Mouse (Mus musculus): ENCODE data around the gene Naa15.
"Not testable (repeated sequence)": the region's sequence is repeated elsewhere in the genome, so short reads cannot be mapped to it uniquely, and the experiment has no call there.

Gene Naa15

GRCm38 (mm10) chr3:51393651-51394050 lies 21.3 kb upstream of the Naa15 start:
- no peak for DNase-seq (ENCODE audit: low spot score)

DNA sequence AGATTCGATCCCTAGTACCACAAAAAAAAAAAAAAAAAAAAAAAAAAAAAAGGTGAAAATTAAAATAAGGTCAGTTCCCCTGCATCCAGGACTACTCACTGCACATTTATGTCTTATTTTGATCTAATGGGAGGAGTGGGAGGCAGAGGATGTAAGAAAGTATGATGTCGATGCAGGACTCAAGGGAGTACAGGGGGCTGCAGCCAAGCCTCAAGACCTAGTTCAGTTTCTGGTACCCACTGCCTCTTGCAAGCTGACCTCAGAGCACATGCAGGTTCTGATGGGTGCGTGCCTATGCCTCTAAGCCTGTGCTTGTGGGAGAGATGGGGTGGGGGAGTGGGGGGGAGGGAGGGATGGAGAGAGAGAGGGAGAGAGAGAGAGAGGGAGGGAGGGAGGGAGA lies 20.1 kb upstream of the Naa15 start:
- DNase-seq (ENCODE audit: low spot score): no peak

- DNase-seq (ENCODE audit: low spot score): no peak
Measured at GRCm38 (mm10) chr3:51395461-51396145, 19.3 kb upstream of the Naa15 start.

GRCm38 (mm10) chr3:51396219-51397068 lies 18.5 kb upstream of the Naa15 start, which contains the start of gene Mgarp:
TSS of gene Mgarp (minus strand) at chr3:51396738.
- peak; percentile 91 for DNase-seq (ENCODE audit: low spot score)

DNA sequence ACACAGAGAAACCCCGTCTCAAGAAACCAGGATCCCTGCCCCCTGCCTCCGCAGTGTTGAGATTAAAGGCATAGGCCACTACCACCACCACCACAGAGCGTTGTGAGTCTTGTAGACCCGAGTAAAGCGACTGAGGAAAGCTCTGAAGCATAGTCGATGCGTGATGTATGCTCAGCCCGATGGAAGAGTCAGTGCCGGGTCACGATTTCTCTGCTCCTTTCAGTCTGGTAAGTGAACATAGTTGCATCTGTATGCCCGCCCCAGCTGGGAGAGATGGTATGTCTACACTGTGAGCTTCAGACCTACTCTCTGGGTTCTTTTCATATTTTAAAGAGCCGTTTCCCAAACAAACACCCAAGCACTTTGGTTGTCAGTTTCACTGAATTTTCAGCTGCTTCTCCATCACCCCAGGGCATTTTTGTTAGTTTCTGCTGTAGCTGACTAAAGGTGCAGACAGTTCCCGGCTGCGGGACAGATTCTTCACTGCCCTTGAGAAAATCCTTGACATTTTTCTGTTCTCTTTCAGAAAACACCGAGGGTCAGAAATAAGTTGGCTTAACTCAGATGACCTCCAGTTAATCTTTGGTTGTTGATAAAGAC lies 17.1 kb upstream of the Naa15 start:
- DNase-seq (ENCODE audit: low spot score): no peak

DNA sequence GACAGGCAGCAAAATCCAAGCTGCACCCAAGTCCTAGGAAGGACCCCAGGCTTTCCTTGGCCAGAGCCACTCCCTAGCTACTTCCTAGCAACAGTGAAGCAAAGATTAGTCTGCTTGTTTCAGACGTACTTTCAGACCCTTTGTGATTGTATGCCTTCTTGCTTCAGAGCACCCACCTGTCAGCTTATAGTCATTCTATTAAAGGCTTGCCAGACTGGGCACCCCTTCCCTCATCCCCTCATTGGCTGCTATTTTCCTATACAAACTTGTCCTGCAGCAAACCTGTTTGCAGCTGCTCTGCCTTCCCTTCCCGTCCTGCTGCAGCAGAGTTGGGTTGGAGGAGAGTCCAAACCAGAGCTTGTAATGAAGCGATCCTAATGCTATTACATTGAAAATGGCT lies 16.3 kb upstream of the Naa15 start:
- no peak for DNase-seq (ENCODE audit: low spot score)

DNA sequence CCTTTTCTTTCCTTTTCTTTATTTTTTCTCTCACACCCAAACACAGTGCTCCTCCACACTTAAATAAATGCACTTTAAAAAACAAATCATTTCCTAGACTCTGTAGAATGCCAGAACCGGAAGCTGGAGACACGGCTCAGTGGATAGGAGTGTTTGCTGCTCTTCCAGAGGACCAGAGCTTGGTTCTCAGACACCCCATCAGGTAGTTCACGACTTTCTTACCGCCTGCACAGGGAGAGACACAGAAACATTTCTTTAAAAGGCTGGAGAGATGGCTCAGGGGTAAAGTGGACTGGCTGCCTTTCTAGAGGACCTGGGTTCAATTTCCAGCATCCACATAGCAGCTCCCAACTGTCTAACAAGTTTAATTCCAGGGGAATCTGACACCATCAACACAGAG lies 15.4 kb upstream of the Naa15 start:
- DNase-seq (ENCODE audit: low spot score): no peak

DNA sequence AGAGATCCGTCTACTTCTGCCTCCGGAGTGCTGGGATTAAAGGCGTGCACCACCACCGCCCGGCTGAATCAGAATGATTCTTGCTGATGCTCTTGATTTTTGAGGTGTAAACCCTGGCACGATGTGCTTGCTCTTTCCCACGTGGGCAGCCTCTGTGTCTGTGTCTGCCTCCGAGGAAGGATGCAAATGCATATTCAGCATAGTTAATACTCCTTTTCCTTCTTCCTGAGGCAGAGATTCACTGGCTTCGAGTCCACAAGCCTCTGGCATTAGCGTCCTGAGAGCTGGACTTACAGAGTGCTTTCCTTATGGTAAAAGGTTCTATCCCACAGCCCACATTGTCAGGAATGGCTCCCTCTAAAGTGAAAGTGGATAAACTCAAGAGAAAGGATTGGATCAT lies 14.3 kb upstream of the Naa15 start:
- no peak for DNase-seq (ENCODE audit: low spot score)

- not testable (repeated sequence) for DNase-seq (ENCODE audit: low spot score)
Measured at GRCm38 (mm10) chr3:51402054-51402453, 12.9 kb upstream of the Naa15 start.

GRCm38 (mm10) chr3:51402628-51403027 lies 12.3 kb upstream of the Naa15 start:
- DNase-seq (ENCODE audit: low spot score): no peak

GRCm38 (mm10) chr3:51407870-51408560 lies 6.9 kb upstream of the Naa15 start:
- DNase-seq (ENCODE audit: low spot score): no peak

DNA sequence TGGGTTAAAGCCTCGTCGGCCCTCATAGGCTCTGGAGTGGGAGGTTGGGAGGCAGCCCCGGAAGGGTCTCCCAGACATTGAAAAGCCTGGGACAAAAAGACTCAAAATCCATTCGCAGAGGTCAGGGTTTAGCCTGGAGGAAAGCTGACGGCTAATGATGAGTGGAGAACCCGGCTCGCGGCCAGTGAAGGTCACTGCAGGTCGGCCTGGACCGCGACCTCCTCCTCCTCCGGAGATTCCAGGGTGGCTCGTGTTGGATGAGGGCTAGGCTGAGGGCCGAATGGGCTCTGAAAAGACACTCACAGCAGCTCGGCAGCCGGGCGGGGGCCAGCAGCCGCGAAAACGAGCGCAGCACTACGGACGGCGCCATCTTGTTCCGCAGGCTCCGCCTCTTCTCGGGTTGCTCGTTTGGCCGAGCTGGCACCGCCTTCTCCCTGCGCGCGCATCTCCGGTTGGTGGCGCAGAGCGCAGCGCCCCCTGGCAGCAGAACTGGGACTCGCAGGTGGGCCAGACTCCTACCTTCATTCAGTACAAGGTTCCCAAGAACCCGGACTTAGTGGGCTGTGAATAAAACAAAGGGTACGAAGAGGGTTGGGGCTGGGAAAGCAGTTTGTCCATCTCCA lies 6.3 kb upstream of the Naa15 start, which contains the start of gene Ndufc1:
TSS of gene Ndufc1 (minus strand) at position 428 of the 623 bp plus-strand sequence.
- peak; percentile 100 for DNase-seq (ENCODE audit: low spot score)

DNA sequence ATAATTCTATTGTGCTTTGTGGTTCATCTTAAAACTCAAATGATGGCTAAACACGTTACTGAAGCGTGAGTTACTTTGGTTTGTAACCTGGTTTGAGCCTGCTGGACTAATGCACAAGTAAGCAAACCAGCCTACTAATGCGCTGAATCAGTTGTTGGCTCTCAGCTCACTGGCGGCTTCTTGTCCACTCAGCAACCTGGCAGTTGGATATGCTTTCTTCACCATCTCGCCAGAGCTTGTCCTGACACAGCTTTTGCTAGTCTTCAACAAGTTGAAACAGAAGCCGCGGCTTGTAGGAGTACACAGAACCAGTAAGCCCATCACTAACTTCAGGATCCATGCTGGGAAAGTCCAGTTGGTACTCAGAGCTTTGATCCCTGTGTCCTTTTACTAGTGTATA lies 2.5 kb upstream of the Naa15 start:
- DNase-seq (ENCODE audit: low spot score): no peak

DNA sequence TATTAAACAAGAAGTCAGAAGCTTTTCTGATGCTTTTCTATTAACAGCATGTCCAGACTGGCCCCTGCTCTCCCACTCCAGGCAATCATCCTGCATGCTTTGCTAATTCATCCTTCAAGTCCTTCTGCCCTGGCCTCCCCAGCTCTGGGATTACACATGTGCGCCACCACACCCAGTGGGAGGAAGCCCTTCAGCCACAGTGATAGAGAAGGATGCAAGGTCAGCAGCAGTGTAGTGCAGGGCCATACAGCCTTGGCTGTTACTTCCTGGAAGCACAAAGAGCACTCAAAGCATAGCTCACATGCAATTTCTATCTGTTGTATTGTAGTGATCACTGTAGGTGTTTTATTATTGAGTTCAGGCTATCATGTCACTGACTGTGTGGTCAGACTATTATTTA lies 1.7 kb upstream of the Naa15 start:
- no peak for DNase-seq (ENCODE audit: low spot score)

DNA sequence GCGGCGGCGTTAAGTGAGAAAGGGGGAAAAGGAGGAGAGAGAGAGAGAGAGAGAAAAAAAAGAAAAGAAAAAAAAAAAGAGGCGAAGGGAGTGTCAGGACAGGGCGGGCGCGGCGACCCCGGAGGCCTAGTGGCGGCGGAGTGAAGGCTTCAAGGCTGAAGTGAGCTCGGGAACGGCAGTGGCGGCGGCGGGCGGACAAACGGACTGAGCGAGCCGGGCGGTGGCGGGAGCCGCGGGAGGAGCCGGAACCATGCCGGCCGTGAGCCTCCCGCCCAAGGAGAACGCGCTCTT lies 1.1 kb downstream of the Naa15 start:
- no peak for DNase-seq (ENCODE audit: low spot score)

DNA sequence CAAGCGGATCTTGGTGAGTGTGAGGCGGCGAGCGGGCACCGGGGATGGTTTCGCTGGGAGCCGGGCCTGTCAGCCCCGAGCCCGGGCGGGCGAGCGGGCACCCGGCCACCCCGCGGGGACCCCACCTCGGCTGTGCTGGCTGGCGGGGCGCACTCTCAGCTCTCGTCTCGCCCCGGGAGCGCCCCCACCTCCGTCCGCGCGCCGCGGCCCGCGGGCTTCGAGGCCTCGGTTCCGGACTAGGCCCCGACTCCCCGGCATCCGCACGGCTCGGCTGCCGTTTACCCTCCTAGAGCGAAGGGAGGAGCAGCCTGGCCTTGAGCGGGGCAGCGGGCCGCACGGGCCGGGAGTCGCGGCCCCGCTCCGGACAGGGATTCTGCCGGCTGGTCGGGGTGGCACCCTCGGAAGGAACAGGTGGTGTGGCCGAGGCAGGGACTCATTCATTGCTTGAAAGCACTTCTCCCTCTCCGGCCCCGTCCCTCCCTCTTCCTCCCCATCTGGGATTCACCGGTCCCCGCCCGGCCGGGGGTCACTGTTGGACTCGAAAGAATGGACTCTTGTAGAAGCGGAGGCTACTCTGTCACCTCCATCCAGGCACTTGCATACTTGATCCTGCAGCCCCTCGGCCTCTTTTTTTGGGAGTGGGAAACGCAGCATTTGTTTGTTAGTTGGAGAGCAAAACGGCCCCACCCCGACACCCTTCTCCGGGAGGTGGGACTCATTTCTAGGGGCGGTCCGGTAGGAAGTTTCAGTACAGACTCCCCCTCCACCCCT lies 1.6 kb downstream of the Naa15 start:
- peak; percentile 72 for DNase-seq (ENCODE audit: low spot score)

DNA sequence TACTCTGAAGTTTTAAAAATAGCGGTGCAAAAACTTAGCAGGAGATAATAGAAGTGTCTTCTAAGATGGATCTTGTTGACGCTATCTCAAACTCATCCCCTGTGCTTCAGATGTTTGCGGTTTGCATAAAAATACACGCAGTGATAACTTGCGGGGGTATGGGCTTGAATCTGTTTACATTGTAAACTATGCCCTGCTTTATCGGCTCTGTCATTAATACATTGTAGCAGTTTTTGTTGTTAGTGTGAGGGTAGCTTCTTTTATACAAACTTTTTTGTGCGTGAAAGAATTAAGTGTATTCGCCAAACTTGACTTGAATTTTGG lies 2.1 kb downstream of the Naa15 start:
- DNase-seq (ENCODE audit: low spot score): no peak

GRCm38 (mm10) chr3:51417485-51417884 lies 2.5 kb downstream of the Naa15 start:
- no peak for DNase-seq (ENCODE audit: low spot score)

GRCm38 (mm10) chr3:51417966-51418365 lies 3.0 kb downstream of the Naa15 start:
- DNase-seq (ENCODE audit: low spot score): no peak

DNA sequence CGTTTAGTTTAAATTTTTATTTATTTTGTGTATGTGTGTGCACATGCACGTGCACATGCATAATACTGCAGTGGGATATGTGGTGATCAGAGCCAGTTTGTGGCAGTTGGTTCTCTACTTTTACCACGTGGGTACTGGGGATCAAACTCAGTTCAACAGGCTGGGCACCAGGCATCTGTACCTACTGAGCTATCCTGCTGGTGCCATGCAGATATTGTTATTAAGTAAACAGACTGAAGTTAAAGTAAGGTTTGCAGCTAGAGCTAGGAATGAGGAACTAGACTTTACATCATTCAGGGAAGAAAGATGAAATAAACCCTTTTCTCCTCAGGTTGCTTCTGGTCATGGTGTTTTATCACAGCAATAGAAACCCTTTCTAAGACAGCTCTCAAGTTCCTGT lies 7.0 kb downstream of the Naa15 start:
- DNase-seq (ENCODE audit: low spot score): no peak

GRCm38 (mm10) chr3:51425394-51425793 lies 10.4 kb downstream of the Naa15 start:
- no peak for DNase-seq (ENCODE audit: low spot score)

DNA sequence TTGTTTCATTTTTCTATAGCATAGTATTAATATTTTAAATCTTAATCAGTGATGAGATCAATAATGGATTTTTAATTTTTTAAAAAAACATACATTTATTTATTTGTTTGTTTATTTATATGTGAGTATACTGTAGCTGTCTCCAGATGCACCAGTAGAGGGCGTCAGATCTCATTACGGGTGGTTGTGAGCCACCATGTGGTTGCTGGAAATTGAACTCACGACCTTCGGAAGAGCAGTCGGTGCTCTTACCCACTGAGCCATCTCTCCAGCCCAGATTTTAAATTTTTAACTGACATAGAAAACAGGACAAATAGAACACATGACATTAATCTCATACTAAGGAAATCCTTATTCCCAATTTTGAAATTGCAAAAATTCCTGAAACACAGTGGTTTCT lies 19.4 kb downstream of the Naa15 start:
- not testable (repeated sequence) for DNase-seq (ENCODE audit: low spot score)

Data from testis, postnatal 10 days (tissue).